Mouse (Mus musculus): ENCODE measurements at regions not wholly inside any gene's neighbourhood (a gene's known extent, or its start where the extent isn't known, plus 50 kb on each side); places are given as distances from the start of the nearest gene placed in this dataset.

GRCm38 (mm10) chr8:116353911-116354310, 150.9 kb upstream of the Dynlrb2 start:
- TF ChIP-seq POLR2A (IDR thresholded peaks at IDR 0.05; ENCODE audit: borderline replicate concordance, insufficient read depth, low read length): no peak
- no peak for TF ChIP-seq CTCF (IDR thresholded peaks at IDR 0.05; ENCODE audit: borderline replicate concordance, insufficient read depth, low read depth, low read length)

All from cerebellum, adult 2 months (tissue).